Comparison of ENCODE assay signal across 9 mouse cellular contexts in genomic region chr2:35898425-35899134, GRCm38 (mm10).
A peak's percentile ranks its signal among the peaks of the same experiment; 100 is the strongest.
DNase-seq lines count a peak whose midpoint lies in the region; ATAC-seq and TF ChIP-seq lines count a peak whose summit lies in the region.
"Had no signal": no experiment of that assay in that cellular context is flagged by ENCODE, and none has a peak within 500 bp of the region (broad histone marks: within the 10 kb centered on the region; RNA-seq: fewer than 3 reads in every experiment).

No protein-coding gene starts in this region.

- H3K79me3 ChIP-seq in C2C12 (ENCODE audit: low read depth): no peaks in the 10 kb centered on the region

- H3K27ac ChIP-seq in heart, postnatal 0 days (ENCODE audit: low read depth): no peak overlapping the region

- peak; percentile 24; the same call in 1 of the 2 replicates for ATAC-seq in heart, postnatal 0 days (ENCODE audit: insufficient read depth, low read depth)
- ATAC-seq: inflammation-experienced regulatory T-cells, adult 6 months had no signal

- H3ac ChIP-seq in C2C12 (ENCODE audit: control insufficient read depth, insufficient read length, low read depth): no peak overlapping the region

- no peak for TF ChIP-seq CTCF in C2C12 (IDR thresholded peaks at IDR 0.05; ENCODE audit: control insufficient read depth, insufficient read depth, insufficient read length)
- no peak for TF ChIP-seq CTCF in heart, postnatal 0 days (IDR thresholded peaks at IDR 0.05; ENCODE audit: low read depth)

- no peaks in the 10 kb centered on the region for H3K9me3 ChIP-seq in heart, postnatal 0 days (replicated peaks; ENCODE audit: control insufficient read depth, low read length)

- no peaks in the 10 kb centered on the region for H3K36me3 ChIP-seq in C2C12 (ENCODE audit: control insufficient read depth, insufficient read depth)
- H3K36me3 ChIP-seq in heart, postnatal 0 days (replicated peaks; ENCODE audit: control insufficient read depth, insufficient read depth, low read length): no peaks in the 10 kb centered on the region

- no peaks in the 10 kb centered on the region for H3K27me3 ChIP-seq in C2C12 (ENCODE audit: control insufficient read depth, insufficient read depth, insufficient read length)
- no peaks in the 10 kb centered on the region for H3K27me3 ChIP-seq in heart, postnatal 0 days (ENCODE audit: control insufficient read depth, insufficient read depth, low read length)

- DNase-seq in adrenal gland, postnatal 14 days: peak; percentile 59
- DNase-seq in heart, postnatal 0 days (ENCODE audit: low spot score): no peak
- DNase-seq in lung, postnatal 14 days: peak; percentile 34
- no peak for DNase-seq in cerebellum, adult 11 months
- DNase-seq in layer of hippocampus, adult 9-10 months (ENCODE audit: low spot score): no peak
- DNase-seq in cerebellum, adult 9-11 months: no peak
- no peak for DNase-seq in thymus, adult 18-20 months

- no peak for TF ChIP-seq EP300 in heart, postnatal 0 days (IDR thresholded peaks at IDR 0.05; ENCODE audit: low read depth)

- H3K9ac ChIP-seq in heart, postnatal 0 days (replicated peaks; ENCODE audit: low read depth, low read length): no peak overlapping the region

- H3K4me3 ChIP-seq in C2C12 (ENCODE audit: insufficient read depth, poor library complexity, severe bottlenecking): no peak overlapping the region
- H3K4me3 ChIP-seq in heart, postnatal 0 days (ENCODE audit: low read depth, low read length): no peak overlapping the region

- H3K79me2 ChIP-seq in C2C12 (ENCODE audit: control insufficient read depth, insufficient read depth): no peaks in the 10 kb centered on the region

- H3K4me2 ChIP-seq in heart, postnatal 0 days (ENCODE audit: low read depth, low read length): no peak overlapping the region

- 66% methylated on average over 6 of the region's 6 CpGs for WGBS in heart, postnatal 0 days

- peaks cover 4% of the 10 kb centered on the region; the same call in 1 of the 2 replicates for H3K4me1 ChIP-seq in heart, postnatal 0 days (ENCODE audit: control insufficient read depth, insufficient read depth)

TF ChIP-seq in C2C12, 6 proteins besides CTCF, POLR2A, EP300 and RAD21:
- peak; percentile 86 for TF ChIP-seq MYOG (IDR thresholded peaks at IDR 0.05; ENCODE audit: control insufficient read depth, extremely low read depth, insufficient read length)
- peak; percentile 40 for TF ChIP-seq FOSL1 (IDR thresholded peaks at IDR 0.05; ENCODE audit: insufficient read depth, low read length, poor library complexity, severe bottlenecking)
- TF ChIP-seq MAX (IDR thresholded peaks at IDR 0.05): peak; percentile 90
- peak; percentile 87 for TF ChIP-seq USF1 (IDR thresholded peaks at IDR 0.05; ENCODE audit: low read depth)
- peak; percentile 19 for TF ChIP-seq CEBPB (IDR thresholded peaks at IDR 0.05; ENCODE audit: low read depth)
- TF ChIP-seq MYOD1 (IDR thresholded peaks at IDR 0.05; ENCODE audit: control insufficient read depth, insufficient read length, low read depth): peak; percentile 100
TF ChIP-seq in C2C12: peak in this region for 6.

Comparison
In these comparisons a context has a peak if more than half of its experiments do, and no peak if none do; other contexts are left out.
1. DNase-seq: peak in adrenal gland, postnatal 14 days (single experiment) and lung, postnatal 14 days (single experiment); none in heart, postnatal 0 days (single experiment), cerebellum, adult 11 months (single experiment), layer of hippocampus, adult 9-10 months (single experiment), cerebellum, adult 9-11 months (single experiment) and thymus, adult 18-20 months (0 of 2).